Mouse (Mus musculus): ENCODE measurements around the gene Slit3.

Gene Slit3

DNA sequence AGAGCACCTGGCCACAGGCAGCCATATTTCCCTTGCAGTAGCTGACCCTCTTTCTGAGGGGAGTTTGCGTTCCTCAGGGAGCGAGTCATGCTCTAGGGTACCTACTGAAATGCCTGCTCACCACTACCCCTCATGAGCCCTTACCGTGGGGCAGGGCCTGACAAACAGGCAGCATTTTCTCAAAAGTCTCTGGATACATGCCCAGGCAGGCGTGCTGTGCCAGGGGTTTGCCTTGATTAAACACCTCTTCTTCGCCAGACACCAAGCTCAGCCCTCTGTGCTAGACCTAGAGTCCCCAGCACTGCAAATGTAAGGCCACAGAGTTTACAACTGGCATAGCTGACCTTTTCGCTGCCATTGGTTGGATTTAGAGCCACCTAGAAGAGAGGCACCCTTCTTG lies 345.7 kb downstream of the Slit3 start:
- DNase-seq (ENCODE audit: low spot score), result no peak

DNA sequence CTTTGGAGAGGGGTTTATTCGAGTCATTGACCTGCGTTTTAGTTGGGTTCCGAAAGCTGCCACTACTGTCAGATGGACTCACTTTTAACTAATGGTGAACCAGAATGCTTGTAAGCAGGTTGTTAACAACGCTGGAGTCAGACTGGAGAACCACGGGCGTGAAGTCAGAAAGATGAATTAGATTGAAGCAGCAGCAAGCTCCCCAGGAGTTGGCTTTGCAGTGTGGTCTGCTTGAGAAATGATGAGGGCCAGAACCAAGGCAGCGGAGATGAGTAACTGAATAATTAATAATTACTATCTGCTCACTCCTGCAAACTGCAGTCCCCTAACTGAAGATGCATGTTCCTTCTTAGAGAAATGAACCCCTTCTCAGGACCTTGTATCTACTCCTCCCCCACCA lies 347.8 kb downstream of the Slit3 start:
- DNase-seq (ENCODE audit: low spot score), result no peak

DNA sequence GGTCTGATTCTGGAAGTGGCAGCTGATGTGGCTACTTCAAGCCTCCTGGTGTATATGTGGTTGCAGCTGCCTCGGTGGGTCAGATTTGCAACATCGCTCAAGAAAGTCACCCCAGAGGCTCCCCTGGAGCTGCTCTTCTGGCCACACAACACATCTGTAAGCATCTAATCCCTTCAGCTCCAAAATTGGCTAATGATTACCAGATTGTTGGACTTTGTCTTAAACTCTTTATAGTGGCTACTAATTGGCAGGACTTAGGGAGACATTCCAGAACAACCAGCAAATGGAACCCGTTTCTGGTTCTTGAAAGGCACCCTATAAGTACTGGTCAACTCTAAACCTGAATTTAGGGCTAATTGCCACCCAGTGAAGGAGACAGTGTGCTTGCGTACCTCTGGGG lies 348.9 kb downstream of the Slit3 start:
- DNase-seq (ENCODE audit: low spot score), result no peak

DNA sequence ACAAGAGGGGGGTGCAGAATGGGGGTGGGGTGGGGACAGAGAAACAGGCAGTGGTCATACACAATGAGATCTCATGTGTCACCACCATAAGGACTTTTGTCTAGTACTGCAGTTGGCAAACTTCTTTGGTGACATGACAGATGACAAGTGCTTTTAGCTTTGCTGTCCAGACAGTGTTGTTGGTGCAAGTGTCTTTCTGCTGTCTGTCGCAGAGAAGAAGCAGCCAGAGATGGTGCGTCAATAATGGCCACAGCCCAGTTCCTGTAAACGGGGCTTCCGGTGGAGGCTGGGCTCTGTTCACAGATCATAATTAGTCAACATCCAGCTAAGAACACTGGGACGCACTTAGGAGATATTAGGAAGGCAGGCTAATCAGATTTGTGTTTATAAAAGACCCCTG lies 349.8 kb downstream of the Slit3 start:
- DNase-seq (ENCODE audit: low spot score), result no peak

DNA sequence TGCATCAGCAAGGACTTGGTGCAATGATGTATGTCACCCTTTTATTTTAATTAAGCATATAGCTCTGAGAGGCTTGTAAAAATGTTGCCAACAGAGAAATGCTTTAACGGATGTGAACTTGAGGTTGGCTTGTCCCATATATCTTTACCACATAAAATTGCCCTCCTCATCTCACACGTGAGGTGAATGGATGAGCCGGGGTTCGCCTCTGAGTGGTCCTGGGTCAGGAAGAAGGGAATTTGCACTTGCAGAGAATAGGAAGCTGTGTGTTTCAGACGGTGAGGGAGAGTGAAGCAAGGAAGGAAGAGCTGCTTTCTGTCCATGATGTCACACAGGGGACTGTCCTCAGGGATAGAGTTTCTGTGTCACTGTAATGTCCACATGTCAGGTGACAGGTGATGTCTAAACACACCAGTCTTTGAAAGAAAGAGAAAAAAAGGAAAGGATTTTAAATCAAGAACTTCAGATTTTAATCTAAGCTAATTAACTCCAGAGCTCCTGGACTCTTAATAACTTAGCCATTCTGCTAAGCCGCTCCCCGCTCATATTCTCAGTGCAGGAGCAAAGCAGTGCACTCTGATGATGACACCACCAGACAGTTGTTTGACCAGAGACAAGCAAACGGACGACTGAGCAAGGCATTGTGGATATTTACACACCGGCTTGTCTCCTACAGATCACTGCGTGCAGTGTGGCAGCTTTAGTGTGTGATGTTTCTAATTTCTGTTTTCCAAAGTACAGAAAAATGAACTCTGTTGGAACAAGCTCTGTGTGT lies 352.0 kb downstream of the Slit3 start:
- no peak for DNase-seq (ENCODE audit: low spot score)

DNA sequence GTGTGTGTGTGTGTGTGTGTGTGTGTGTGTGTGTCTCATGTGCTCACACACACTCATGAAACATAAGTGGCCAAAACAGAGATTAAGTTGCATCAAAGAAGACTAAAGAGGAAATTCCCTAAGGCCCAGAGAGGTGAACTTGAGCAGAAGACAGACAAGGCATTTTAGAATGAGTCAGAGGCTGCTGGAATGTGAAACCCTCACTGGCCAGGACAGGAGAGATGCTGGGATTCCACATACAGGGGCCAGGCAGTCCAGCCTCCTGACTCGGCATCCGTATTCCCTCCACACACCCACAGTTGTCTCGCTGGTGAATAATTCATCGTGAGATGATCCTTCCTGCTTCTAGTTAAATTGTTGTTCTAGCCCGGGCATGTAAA lies 352.6 kb downstream of the Slit3 start:
- DNase-seq (ENCODE audit: low spot score), result no peak

DNA sequence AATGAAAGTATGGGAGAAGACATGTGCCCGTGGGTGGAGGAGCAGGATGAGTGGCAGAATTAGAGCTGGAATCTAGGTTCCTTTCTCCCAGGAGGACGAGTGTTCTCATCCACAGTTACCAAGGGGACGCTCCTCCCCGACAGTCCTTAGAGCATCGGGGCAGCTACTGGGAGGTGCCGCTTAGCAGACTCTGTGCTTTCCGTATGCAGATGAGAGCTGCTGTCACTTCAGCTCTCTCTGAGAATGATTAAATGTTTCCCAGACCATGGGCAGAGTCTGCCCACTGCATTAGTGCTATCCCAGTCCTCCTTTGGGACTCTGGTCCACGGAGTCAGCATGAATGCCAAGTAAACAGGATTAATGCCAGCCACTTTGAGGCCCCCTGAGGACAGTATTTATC lies 359.1 kb downstream of the Slit3 start:
- DNase-seq (ENCODE audit: low spot score), result no peak

DNA sequence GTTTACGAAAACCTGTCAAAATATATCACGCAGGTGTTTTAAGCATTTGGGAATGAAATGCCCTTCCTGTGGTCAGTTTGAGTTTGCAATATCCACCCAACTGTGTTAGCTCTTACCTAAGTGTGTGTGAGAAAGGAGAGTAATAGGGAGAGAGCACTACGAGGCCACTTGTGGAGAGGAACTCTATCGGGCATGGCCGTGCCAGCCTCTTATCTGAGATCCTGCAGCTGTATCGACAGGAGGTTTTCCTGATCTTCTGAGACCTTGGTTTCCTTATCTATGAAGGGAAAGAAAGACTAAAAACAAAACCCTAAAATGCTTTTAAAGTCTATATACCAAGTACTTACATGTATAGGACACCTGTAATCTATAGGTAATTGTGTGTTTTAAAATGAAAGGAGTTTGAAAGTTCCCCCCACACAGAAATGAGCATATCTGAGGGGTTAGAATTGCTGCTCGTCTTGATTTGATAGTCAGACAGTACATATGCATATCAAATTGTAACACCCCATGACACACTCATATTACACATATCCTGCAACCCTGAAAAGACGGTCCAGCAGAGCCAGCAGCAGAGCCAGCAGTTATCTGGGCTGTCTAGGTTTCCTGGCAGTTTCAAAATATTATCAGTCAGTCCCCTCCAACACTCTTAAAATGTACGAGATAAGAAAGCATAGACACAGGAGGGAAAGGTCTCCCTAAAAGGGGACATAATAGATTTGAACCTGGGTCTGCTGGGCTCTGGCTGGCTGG lies 360.8 kb downstream of the Slit3 start:
- DNase-seq (ENCODE audit: low spot score), result no peak

DNA sequence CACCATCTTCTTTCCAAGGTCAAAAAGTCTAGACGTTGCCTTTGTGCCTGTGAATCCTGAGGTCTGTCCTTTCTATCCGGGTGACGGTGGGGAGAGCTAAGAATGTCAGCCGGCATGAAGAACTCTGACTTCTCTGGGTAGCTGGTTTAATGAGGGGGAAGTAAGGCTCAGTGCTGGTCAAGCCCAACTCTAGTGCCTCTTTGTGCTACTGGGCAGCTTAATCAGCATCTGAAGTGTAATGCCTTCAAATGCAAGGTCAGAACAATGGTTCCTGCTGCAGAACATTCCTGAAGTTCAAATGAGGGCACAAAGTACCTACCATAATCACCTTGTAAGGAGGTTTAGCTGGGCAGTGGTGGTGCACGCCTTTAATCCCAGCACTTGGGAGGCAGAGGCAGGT lies 366.9 kb downstream of the Slit3 start:
- no peak for DNase-seq (ENCODE audit: low spot score)

DNA sequence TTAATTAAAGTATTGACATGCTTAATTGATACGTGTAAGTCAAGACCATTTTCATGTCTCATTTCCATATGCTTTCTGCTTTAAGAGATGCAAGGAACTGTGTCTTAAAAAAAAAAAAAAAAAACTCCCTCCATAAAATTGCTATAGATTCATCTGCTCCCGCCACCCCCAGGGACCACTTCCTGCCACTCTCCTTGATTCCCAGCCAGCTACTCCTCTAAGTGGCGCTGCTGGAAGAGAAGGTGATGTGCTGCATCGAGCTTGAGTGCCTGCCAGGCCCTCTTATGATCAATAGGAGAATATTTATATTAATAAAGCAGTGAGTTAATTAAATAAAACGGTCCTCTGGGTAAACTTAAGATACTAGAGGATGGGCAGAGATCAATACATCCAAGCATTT lies 370.7 kb downstream of the Slit3 start:
- no peak for DNase-seq (ENCODE audit: low spot score)

DNA sequence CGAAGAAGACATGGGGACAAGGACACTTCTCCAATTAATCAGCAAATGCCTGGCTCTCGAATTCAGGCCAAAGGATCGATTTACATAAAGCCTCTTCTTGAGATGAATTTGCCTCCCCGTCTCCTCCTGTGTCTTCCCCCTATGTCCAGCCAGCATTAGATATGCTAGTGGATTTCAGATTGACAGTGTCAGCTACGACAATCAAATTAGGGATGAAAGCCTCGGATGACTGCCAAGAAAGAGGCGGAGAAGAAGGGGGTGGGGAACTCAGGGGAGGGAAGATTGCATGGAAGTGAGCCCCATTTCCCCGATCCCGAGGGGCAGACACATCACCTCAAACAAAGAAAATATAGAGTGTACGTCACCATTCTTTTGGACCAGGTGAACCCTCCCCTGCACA lies 375.9 kb downstream of the Slit3 start:
- no peak for DNase-seq (ENCODE audit: low spot score)

DNA sequence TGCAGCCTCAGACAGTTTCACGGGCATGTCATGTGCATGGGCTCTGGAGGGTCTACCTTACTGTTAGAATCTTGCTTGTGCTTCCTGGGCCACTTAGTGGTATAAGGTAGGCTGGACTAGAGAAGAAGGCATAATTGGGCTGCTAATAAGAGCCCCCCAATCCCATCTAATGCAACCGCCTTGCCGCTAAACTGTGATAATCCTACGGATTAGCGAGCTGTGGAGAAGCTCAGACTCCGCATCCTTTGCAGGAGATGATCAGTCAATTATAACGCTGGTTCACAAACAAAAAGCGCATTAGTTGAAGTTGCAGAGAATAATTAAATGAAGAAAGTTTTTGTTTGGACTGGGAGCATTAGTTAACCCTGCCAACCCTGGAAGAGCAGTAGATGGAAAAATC lies 376.9 kb downstream of the Slit3 start:
- DNase-seq (ENCODE audit: low spot score), result no peak

DNA sequence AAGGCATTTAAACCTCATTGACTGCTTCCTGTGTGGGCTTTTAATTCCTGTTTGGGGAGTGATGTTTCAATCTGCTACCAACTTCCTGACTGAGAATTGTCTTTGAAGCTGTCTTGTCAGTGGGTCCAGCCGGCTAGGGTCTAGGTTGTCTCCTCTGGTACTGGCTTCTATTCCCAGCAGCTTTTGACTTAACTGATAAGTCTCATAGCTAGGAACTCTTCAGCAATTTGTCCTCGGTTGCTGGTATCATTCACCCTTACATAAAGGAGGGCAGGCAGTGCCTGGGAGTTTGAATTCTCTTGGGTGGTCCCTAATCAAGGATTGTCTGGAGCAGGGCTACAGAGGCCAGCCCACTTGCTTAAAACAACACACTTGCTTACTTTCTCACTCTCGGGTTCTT lies 381.1 kb downstream of the Slit3 start:
- DNase-seq (ENCODE audit: low spot score), result no peak

DNA sequence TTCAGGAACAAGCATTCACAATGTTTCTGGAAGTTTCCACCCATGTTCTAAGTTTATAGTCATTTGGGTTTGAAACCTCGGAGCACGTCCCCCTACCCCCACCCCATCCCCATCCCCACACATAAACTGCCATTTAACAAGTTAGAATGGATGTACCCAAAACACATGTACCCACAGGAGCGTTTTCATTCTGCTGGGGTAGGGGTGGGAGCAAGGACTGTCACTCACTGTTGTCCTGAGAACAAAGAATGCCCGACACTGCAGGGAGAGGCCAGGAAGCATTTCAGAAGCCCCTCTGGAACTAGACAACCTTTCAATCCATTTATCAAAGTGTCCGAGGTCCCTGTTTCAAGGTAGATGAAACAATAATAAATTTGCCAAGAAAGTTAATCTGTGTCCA lies 383.0 kb downstream of the Slit3 start:
- no peak for DNase-seq (ENCODE audit: low spot score)

DNA sequence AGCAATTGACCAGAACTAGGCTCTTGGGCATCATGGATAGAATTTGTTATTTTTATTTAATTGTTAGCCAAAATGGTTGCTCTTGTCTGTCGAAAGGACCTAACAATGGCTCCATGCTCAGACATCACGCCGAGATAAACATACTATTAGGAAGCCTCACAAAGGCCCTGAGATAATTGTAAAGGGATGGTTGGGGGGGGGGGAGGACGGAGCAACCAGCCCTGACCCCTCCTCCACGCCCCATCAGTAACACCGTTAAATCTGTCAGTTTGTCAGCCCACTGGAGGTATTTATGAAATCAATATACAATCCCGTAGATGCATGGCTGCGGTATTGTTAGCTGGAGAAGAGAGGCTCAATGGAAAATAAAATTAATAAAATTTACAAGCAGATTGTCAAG lies 383.9 kb downstream of the Slit3 start:
- DNase-seq (ENCODE audit: low spot score), result no peak

DNA sequence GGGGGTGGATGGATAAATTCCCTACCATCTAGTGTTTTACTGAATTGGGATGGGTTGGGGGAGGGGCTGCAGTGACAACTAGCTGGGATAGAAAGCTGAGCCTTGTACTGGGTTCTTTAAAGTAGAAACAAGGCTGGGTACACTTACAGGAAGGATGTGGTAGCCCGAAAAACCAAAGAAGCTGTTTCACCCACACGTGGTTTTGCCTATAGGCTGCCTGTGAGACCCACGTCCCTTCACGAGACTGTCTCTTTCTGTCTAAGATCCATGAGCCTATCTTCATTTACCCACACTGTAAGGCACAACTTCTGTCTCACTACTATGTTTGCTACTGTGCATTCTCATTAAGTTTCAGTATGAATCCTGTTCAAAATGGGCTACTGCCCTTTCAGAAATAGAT lies 384.3 kb downstream of the Slit3 start:
- no peak for DNase-seq (ENCODE audit: low spot score)

DNA sequence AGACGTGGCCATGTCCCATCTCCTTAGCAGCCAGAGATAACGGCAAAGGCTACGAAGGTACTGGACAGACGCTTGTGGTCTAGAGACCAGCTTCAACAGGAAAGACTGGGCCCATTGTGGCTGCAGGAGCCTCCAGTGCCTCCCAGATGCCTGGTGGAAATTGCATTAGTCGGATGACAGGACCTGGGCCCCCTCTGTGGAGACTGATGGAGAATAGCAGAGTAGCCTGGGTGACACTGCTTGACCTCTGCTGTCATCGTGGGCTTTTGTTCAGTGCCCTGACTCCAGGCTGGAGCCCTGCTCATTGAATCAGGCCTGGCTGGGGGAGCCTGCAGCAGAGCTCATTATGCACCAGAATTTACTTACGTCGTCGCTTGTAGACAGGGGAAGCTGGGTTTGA lies 384.8 kb downstream of the Slit3 start:
- no peak for DNase-seq (ENCODE audit: low spot score)

DNA sequence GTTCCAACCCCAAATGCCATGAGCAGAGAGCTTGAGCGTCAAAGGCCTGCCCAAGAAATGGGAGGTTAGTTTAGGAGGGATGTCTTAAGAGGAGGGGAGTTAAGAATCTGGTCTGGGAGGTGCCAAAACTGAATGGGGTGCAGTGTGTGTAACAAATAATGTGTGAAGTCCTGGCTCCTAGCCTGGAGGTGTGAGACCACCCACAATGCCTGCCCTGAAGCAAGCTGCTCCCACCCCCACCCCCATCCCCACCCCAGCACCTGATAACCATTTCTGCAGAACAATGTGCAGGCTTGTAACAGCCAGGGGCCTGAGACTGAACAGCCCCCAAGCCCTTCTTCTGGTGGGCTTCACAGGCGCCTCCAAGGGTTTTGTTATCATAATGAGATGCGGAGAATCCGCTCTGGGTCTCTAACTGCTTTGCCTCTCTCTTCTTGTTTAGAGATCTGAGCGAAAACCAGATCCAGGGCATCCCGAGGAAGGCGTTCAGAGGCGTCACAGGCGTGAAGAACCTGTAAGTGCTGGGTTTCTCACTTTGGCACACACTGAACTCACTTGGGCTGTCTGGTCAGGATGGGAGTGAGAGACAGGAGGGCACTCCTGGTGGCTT lies 386.9 kb downstream of the Slit3 start:
- no peak for DNase-seq (ENCODE audit: low spot score)

DNA sequence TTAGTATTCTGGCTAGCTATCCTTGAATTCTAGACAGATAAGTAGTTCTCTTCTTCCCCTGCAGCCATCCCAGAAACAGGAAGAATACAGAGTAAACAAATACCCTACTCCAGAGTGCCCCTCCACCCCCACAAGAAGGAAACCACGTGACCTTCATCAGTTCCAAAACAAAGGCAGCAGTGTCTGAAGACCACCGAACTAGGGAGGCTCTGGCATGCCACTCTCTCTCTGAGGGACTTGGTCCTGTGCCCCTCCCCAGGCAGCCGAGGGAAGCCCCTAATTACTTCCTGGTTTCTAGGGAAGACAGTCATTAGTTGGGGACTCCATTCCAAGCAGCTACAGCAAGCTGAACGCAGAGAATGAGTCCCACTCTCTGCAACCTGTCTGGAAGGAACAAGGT lies 391.7 kb downstream of the Slit3 start:
- DNase-seq (ENCODE audit: low spot score), result no peak

DNA sequence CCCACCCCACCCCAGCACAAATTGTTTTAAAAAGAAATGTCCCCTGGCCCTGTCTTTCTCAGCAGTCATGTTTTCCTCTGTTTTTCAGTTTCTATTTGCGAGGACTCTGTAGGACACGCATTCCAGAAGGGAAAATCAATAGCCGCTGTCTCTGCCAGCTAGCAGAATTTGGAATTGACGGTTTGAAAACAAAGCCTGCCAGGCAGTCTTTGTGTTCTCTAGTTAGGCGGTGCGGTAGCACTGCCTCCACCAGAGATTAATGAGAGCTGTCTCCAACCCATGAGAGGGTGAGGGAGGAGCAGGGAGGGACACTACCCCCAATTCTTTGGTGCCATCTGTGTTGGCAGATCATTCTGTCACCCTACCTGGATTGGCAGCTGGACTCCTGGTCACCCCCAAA lies 392.3 kb downstream of the Slit3 start:
- DNase-seq (ENCODE audit: low spot score), result no peak

DNA sequence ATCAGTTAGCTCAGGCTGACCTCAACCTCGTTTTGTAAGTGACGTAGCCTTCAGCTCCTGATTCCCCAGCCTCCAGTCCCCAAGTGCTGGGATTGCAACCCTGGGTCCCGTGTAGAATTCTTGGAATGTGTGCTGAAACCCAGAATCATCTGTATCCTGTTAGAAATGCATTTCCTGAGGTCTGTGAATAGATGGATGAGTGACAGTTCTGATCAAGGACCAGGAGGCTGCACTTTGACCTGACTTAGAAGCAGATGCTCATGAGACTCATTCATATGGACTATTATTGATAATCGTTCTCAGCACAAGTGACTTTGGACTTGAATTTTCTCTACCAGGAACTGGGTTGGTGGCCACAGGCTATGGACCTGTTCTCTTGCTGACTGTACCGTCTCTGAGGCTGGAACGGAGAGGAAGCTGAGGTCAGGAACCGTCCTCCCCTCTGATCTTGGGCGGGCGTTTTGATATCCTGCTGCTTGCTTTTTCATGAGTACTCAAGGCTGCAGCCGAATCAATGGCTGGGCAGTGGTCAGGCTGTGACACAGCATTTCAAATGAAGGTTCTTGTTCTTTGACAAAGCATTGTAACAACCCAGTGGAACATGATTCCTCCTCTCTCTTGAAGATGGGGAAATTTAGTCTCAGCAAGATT lies 401.9 kb downstream of the Slit3 start:
- DNase-seq (ENCODE audit: low spot score), result no peak

DNA sequence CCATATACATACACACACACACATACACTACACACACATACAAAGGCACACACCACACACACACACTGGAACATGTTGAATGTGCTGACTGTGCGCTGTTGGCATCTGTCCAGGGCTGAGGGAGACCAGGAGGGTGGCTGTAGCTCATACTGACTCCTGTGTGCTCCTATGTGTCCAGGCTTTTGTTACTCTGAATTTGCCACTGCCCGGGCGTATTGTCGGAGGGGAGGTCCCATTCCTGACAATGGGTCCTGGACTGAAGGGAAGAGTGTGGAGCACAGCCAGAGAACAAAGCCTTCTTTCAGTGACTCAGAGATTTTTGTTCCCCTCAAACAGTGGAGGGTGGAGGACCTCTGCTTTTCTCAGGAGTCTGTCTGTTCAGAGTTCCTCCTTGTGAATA lies 402.7 kb downstream of the Slit3 start:
- DNase-seq (ENCODE audit: low spot score), result no peak

DNA sequence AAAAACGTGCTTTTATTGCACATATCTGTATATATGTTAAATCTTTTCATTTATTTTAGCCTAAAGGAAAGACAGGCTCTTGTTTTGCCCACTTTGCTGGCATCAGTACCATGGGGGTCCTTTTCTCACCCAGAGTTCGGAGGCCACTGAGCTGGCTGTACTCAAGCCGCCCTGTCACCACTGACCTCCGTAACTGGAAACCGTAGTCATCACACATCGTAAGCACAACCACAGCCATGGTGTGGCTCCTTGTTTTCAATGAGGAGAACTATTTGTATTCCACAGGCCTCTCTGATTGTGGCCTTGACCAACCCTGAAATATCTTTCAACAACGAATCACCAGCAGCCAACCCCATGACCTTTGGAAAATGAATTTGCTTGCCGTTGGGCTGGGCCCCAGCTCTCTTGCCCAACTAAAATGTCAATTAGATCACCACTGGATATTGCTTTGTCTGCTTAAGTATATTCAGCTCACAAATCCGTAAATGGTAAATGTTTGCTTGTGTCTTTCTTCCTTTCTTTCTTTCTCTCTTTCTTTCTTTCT lies 405.3 kb downstream of the Slit3 start:
- DNase-seq (ENCODE audit: low spot score), result peak; percentile 10
